Mouse (Mus musculus): ENCODE data around the gene Rps8. TPM values are rescaled to one million over a fixed set of nuclear protein-coding genes. Genes with fewer than 3 reads are reported as not detected.
A peak's percentile ranks its signal among the peaks of the same experiment; 100 is the strongest.

Gene Rps8
- total RNA-seq, 2 experiments from 2014 or later = 512 to 526 TPM

- Histone ChIP-seq H3K27ac (no peak overlapping the region), H3K4me3 (no peak overlapping the region)
- intact Hi-C loops (cut with DNase I) = no loop called here
- peak; percentile 91 for TF ChIP-seq CTCF (IDR thresholded peaks at IDR 0.05)
- DNase-seq (ENCODE audit: extremely low spot score in 1 of 2, low spot score in 2 of 2) = peak; percentile 72 to 74
These were observed 9.9 kb downstream of the Rps8 start for GRCm38 (mm10) chr4:117146176-117146575.

- intact Hi-C loops (cut with DNase I) = no loop called here
- H3K4me3 ChIP-seq = no peak overlapping the region
- H3K27ac ChIP-seq = no peak overlapping the region
- no peak for TF ChIP-seq CTCF (IDR thresholded peaks at IDR 0.05)
- no peak for DNase-seq (ENCODE audit: extremely low spot score in 1 of 2, low spot score in 2 of 2)
These were observed 10.8 kb downstream of the Rps8 start for GRCm38 (mm10) chr4:117145248-117145647.

- DNase-seq (ENCODE audit: extremely low spot score in 1 of 2, low spot score in 2 of 2) = no peak
- no peak for TF ChIP-seq CTCF (IDR thresholded peaks at IDR 0.05)
- intact Hi-C loops (cut with DNase I) = no loop called here
- Histone ChIP-seq H3K27ac (no peak overlapping the region), H3K4me3 (no peak overlapping the region)
These were observed 13.0 kb downstream of the Rps8 start for GRCm38 (mm10) chr4:117143023-117143422.

GRCm38 (mm10) chr4:117140613-117141012, 15.4 kb downstream of the Rps8 start:
- TF ChIP-seq CTCF (IDR thresholded peaks at IDR 0.05) = peak; percentile 65
- no peak for DNase-seq (ENCODE audit: extremely low spot score in 1 of 2, low spot score in 2 of 2)
- H3K4me3 ChIP-seq = no peak overlapping the region
- intact Hi-C loops (cut with DNase I) = loop anchor here (2.0 kb wide), 1 partner anchor 138 kb away; no protein-coding TSS in a partner anchor
- H3K27ac ChIP-seq = no peak overlapping the region

GRCm38 (mm10) chr4:117139217-117139612, 16.8 kb downstream of the Rps8 start:
- DNase-seq (ENCODE audit: extremely low spot score in 1 of 2, low spot score in 2 of 2) = no peak
- Histone ChIP-seq H3K4me3 (no peak overlapping the region), H3K27ac (no peak overlapping the region)
- peak; percentile 85 for TF ChIP-seq CTCF (IDR thresholded peaks at IDR 0.05)
- intact Hi-C loops (cut with DNase I) = no loop called here

- DNase-seq (ENCODE audit: extremely low spot score in 1 of 2, low spot score in 2 of 2) = no peak
- Histone ChIP-seq H3K27ac (no peak overlapping the region), H3K4me3 (no peak overlapping the region)
- no peak for TF ChIP-seq CTCF (IDR thresholded peaks at IDR 0.05)
- intact Hi-C loops (cut with DNase I) = no loop called here
These were observed 17.5 kb downstream of the Rps8 start for GRCm38 (mm10) chr4:117138295-117139216.

- no peak overlapping the region for H3K27ac ChIP-seq
- no peak overlapping the region for H3K4me3 ChIP-seq
- DNase-seq (ENCODE audit: extremely low spot score in 1 of 2, low spot score in 2 of 2) = no peak
- TF ChIP-seq CTCF (IDR thresholded peaks at IDR 0.05) = no peak
- intact Hi-C loops (cut with DNase I) = no loop called here
These were observed 20.0 kb downstream of the Rps8 start for GRCm38 (mm10) chr4:117136034-117136433.

- no peak for DNase-seq (ENCODE audit: extremely low spot score in 1 of 2, low spot score in 2 of 2)
- no peak for TF ChIP-seq CTCF (IDR thresholded peaks at IDR 0.05)
- H3K27ac ChIP-seq = no peak overlapping the region
- H3K4me3 ChIP-seq = no peak overlapping the region; the same call in 1 of the 2 replicates
- intact Hi-C loops (cut with DNase I) = loop anchor here (5.0 kb wide), 1 partner anchor 312 kb away; the partner anchor contains the start of gene Hpdl
These were observed 21.4 kb downstream of the Rps8 start for GRCm38 (mm10) chr4:117134601-117134995.

GRCm38 (mm10) chr4:117133817-117134600, 22.0 kb downstream of the Rps8 start, which contains the start of gene Plk3:
TSS of gene Plk3 (minus strand) at chr4:117133963.
- H3K27ac ChIP-seq = peak within 1 kb of the TSS; percentile 89
- TF ChIP-seq CTCF (IDR thresholded peaks at IDR 0.05) = peak; percentile 2; the same call in 1 of the 2 replicates
- peak within 1 kb of the TSS; percentile 73 for H3K4me3 ChIP-seq
- intact Hi-C loops (cut with DNase I) = loop anchor here (5.0 kb wide), 1 partner anchor 312 kb away; the partner anchor contains the start of gene Hpdl
- DNase-seq (ENCODE audit: extremely low spot score in 1 of 2, low spot score in 2 of 2) = peak; percentile 97 to 98

- no peak for DNase-seq (ENCODE audit: extremely low spot score in 1 of 2, low spot score in 2 of 2)
- Histone ChIP-seq H3K4me3 (peak overlapping the region; percentile 73), H3K27ac (peak overlapping the region; percentile 89)
- TF ChIP-seq CTCF (IDR thresholded peaks at IDR 0.05) = no peak
- intact Hi-C loops (cut with DNase I) = loop anchor here (5.0 kb wide), 1 partner anchor 311 kb away; the partner anchor contains the start of gene Hpdl
These were observed 22.7 kb downstream of the Rps8 start for GRCm38 (mm10) chr4:117133366-117133796.

- Histone ChIP-seq H3K4me3 (peak overlapping the region; percentile 73), H3K27ac (peak overlapping the region; percentile 45; the same call in 1 of the 2 replicates)
- intact Hi-C loops (cut with DNase I) = loop anchor here (5.0 kb wide), 1 partner anchor 310 kb away; the partner anchor contains the start of gene Hpdl
- TF ChIP-seq CTCF (IDR thresholded peaks at IDR 0.05) = no peak
- no peak for DNase-seq (ENCODE audit: extremely low spot score in 1 of 2, low spot score in 2 of 2)
These were observed 23.3 kb downstream of the Rps8 start for GRCm38 (mm10) chr4:117132794-117133143.
